Mouse (Mus musculus): ENCODE results near the gene Scn8a. TPM values are rescaled to one million over a fixed set of nuclear protein-coding genes. Genes with fewer than 3 reads are reported as not detected.

The Scn8a gene
- polyA plus RNA-seq, 1 experiment from 2014 or later, result 9.1 TPM

GRCm38 (mm10) chr15:101069641-101070190 lies 200.1 kb downstream of the Scn8a start:
- H3K9ac ChIP-seq (replicated peaks), result 0 out of 2 replicates have a peak overlapping the region, but pooled peaks have one; percentile 0

DNA sequence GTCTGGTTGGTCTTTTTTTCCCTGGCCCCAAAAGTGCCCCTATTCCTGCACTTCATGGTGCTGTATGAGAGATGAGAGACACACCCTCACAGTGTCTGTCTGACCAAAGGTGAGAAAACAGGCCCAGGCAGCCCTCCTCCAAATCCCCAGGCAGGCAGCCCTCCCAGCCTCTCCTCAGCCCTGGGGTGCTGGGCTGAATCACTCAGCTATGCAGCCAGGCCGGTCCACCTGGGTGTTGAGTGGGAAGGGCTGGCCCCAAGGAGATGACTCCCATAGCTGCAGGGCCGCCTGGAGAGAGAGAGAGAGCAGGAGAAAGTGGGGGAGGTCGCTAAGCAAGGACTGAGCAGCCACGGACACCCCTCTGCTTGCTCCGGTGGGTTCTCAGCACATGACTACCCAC lies 201.1 kb downstream of the Scn8a start:
- no peaks in the 10 kb centered on the region for H3K27me3 ChIP-seq
- peak overlapping the region; percentile 68 for H3K27ac ChIP-seq
- peaks cover 76% of the 10 kb centered on the region for H3K4me1 ChIP-seq (replicated peaks)
- no peak overlapping the region; the same call in 1 of the 2 replicates for H3K4me2 ChIP-seq
- no peaks in the 10 kb centered on the region for H3K9me3 ChIP-seq
- no peak for ATAC-seq (ENCODE audit: insufficient number of reproducible peaks, insufficient read depth, low FRiP score, low TSS enrichment, low read depth)
- H3K36me3 ChIP-seq, result peaks cover 5% of the 10 kb centered on the region; the same call in 1 of the 2 replicates
- no peak overlapping the region; the same call in 1 of the 2 replicates for H3K9ac ChIP-seq (replicated peaks)
- no peak overlapping the region for H3K4me3 ChIP-seq (replicated peaks)
- 22% methylated on average over 5 of the region's 5 CpGs for WGBS

More at GRCm38 (mm10) chr15:101069641-101070190, 200.1 kb downstream of the Scn8a start:
- Histone ChIP-seq H3K27me3 (no peaks in the 10 kb centered on the region), H3K36me3 (peaks cover 7% of the 10 kb centered on the region), H3K4me2 (no peak overlapping the region), H3K27ac (peak overlapping the region; percentile 68; the same call in 1 of the 2 replicates), H3K4me1 (replicated peaks) (peaks cover 76% of the 10 kb centered on the region), H3K4me3 (replicated peaks) (no peak overlapping the region), H3K9me3 (no peaks in the 10 kb centered on the region)
- no peak for ATAC-seq (ENCODE audit: insufficient number of reproducible peaks, insufficient read depth, low FRiP score, low TSS enrichment, low read depth)
- 51% methylated on average over 9 of the region's 9 CpGs for WGBS

DNA sequence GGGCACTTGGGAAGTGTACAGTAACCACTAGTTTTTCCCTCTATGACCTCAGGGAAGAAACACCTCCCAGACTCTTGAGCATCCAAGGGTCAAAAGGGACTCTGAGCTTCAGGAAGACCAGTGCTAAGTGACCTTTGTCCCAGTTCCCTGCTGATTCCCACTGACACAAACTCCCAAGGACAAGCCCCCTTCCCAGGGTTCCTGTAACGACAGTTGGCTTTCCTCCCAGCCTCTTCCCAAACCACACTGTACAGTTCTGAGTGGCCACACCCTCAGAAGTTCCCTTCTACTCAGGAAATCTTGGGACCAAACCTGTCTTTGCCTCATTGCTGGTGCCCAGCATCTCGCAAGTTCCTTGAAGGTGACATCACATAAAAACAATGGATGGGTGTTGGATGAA lies 203.1 kb downstream of the Scn8a start:
- peaks cover 5% of the 10 kb centered on the region; the same call in 1 of the 2 replicates for H3K36me3 ChIP-seq
- H3K9me3 ChIP-seq, result no peaks in the 10 kb centered on the region
- no peak for ATAC-seq (ENCODE audit: insufficient number of reproducible peaks, insufficient read depth, low FRiP score, low TSS enrichment, low read depth)
- H3K27me3 ChIP-seq, result no peaks in the 10 kb centered on the region
- H3K4me2 ChIP-seq, result no peak overlapping the region
- H3K9ac ChIP-seq (replicated peaks), result no peak overlapping the region
- WGBS, result 64% methylated on average over 2 of the region's 2 CpGs
- peaks cover 72% of the 10 kb centered on the region for H3K4me1 ChIP-seq (replicated peaks)
- H3K27ac ChIP-seq, result no peak overlapping the region
- no peak overlapping the region for H3K4me3 ChIP-seq (replicated peaks)

DNA sequence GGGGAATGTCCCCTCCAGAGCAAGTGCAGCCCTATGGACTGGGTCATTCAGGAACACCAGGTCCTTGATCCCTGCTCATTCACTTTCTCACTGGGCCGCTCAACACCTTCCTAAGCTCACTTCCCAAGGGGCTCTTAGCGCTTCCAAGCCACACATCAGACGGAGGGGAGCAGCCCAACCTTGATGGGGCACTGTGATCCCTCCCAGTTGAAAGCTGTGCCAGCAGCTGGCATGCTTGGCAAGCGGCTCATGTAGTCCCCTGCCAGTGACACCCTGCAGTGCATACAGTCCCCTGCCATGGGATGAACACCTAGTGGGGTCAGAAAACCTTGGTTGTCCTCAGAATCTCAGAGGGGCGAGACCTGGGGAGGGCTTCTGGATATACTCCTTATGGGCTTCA lies 204.4 kb downstream of the Scn8a start:
- peaks cover 64% of the 10 kb centered on the region for H3K4me1 ChIP-seq (replicated peaks)
- no peak for ATAC-seq (ENCODE audit: insufficient number of reproducible peaks, insufficient read depth, low FRiP score, low TSS enrichment, low read depth)
- 80% methylated on average over 5 of the region's 5 CpGs for WGBS

GRCm38 (mm10) chr15:101075150-101075549 lies 205.5 kb downstream of the Scn8a start:
- Histone ChIP-seq H3K36me3 (peaks cover 5% of the 10 kb centered on the region; the same call in 1 of the 2 replicates), H3K9me3 (no peaks in the 10 kb centered on the region), H3K4me1 (replicated peaks) (peaks cover 58% of the 10 kb centered on the region), H3K9ac (replicated peaks) (no peak overlapping the region), H3K27me3 (no peaks in the 10 kb centered on the region), H3K27ac (no peak overlapping the region), H3K4me3 (replicated peaks) (no peak overlapping the region), H3K4me2 (peak overlapping the region; percentile 85)
- ATAC-seq (ENCODE audit: insufficient number of reproducible peaks, insufficient read depth, low FRiP score, low TSS enrichment, low read depth), result no peak
- WGBS, result 40% methylated on average over 4 of the region's 4 CpGs

More for the DNA sequence above, 204.4 kb downstream of the Scn8a start:
- Histone ChIP-seq H3K9ac (replicated peaks) (0 out of 2 replicates have a peak overlapping the region, but pooled peaks have one; percentile 12), H3K27ac (no peak overlapping the region), H3K9me3 (no peaks in the 10 kb centered on the region), H3K4me3 (replicated peaks) (no peak overlapping the region), H3K36me3 (peaks cover 5% of the 10 kb centered on the region; the same call in 1 of the 2 replicates), H3K4me2 (no peak overlapping the region), H3K27me3 (no peaks in the 10 kb centered on the region)

GRCm38 (mm10) chr15:101075656-101076055 lies 206.0 kb downstream of the Scn8a start:
- peak overlapping the region; percentile 98 for H3K4me3 ChIP-seq (replicated peaks)
- no peak for ATAC-seq (ENCODE audit: insufficient number of reproducible peaks, insufficient read depth, low FRiP score, low TSS enrichment, low read depth)
- H3K9me3 ChIP-seq, result no peaks in the 10 kb centered on the region
- 15% methylated on average over 5 of the region's 5 CpGs for WGBS
- no peaks in the 10 kb centered on the region for H3K27me3 ChIP-seq
- peaks cover 5% of the 10 kb centered on the region; the same call in 1 of the 2 replicates for H3K36me3 ChIP-seq
- H3K27ac ChIP-seq, result peak overlapping the region; percentile 35; the same call in 1 of the 2 replicates
- H3K9ac ChIP-seq (replicated peaks), result peak overlapping the region; percentile 5; the same call in 1 of the 2 replicates
- H3K4me2 ChIP-seq, result peak overlapping the region; percentile 85
- H3K4me1 ChIP-seq (replicated peaks), result peaks cover 56% of the 10 kb centered on the region

GRCm38 (mm10) chr15:101076071-101077000 lies 206.7 kb downstream of the Scn8a start:
- Histone ChIP-seq H3K4me2 (peak overlapping the region; percentile 85), H3K4me3 (replicated peaks) (peak overlapping the region; percentile 98), H3K9ac (replicated peaks) (peak overlapping the region; percentile 96), H3K27ac (peak overlapping the region; percentile 92), H3K36me3 (peaks cover 5% of the 10 kb centered on the region; the same call in 1 of the 2 replicates), H3K27me3 (no peaks in the 10 kb centered on the region), H3K4me1 (replicated peaks) (peaks cover 56% of the 10 kb centered on the region), H3K9me3 (no peaks in the 10 kb centered on the region)
- 2% methylated on average over 26 of the region's 26 CpGs for WGBS
- no peak for ATAC-seq (ENCODE audit: insufficient number of reproducible peaks, insufficient read depth, low FRiP score, low TSS enrichment, low read depth)

GRCm38 (mm10) chr15:101077001-101077812 lies 207.5 kb downstream of the Scn8a start:
- ATAC-seq (ENCODE audit: insufficient number of reproducible peaks, insufficient read depth, low FRiP score, low TSS enrichment, low read depth), result no peak
- under 1% methylated on average over 34 of the region's 34 CpGs for WGBS

GRCm38 (mm10) chr15:101077813-101078730 lies 208.4 kb downstream of the Scn8a start, which contains the start of gene Fignl2:
TSS of gene Fignl2 (minus strand) at chr15:101078567.
- WGBS, result under 1% methylated on average over 78 of the region's 96 CpGs
- no peaks in the 10 kb centered on the region for H3K9me3 ChIP-seq
- peak; percentile 22; the same call in 1 of the 2 replicates for ATAC-seq (ENCODE audit: insufficient number of reproducible peaks, insufficient read depth, low FRiP score, low TSS enrichment, low read depth)
- peaks cover 67% of the 10 kb centered on the region for H3K4me1 ChIP-seq (replicated peaks)
- peak within 1 kb of the TSS; percentile 92 for H3K27ac ChIP-seq
- no peaks in the 10 kb centered on the region for H3K27me3 ChIP-seq
- H3K36me3 ChIP-seq, result peaks cover 5% of the 10 kb centered on the region; the same call in 1 of the 2 replicates
- H3K4me3 ChIP-seq (replicated peaks), result peak within 1 kb of the TSS; percentile 98
- H3K9ac ChIP-seq (replicated peaks), result peak within 1 kb of the TSS; percentile 96
- peak within 1 kb of the TSS; percentile 85 for H3K4me2 ChIP-seq

More at GRCm38 (mm10) chr15:101077001-101077812, 207.5 kb downstream of the Scn8a start:
- peaks cover 60% of the 10 kb centered on the region for H3K4me1 ChIP-seq (replicated peaks)
- no peaks in the 10 kb centered on the region for H3K9me3 ChIP-seq
- no peaks in the 10 kb centered on the region for H3K27me3 ChIP-seq
- H3K27ac ChIP-seq, result peak overlapping the region; percentile 92
- H3K9ac ChIP-seq (replicated peaks), result peak overlapping the region; percentile 96
- H3K36me3 ChIP-seq, result peaks cover 5% of the 10 kb centered on the region; the same call in 1 of the 2 replicates
- peak overlapping the region; percentile 98 for H3K4me3 ChIP-seq (replicated peaks)
- H3K4me2 ChIP-seq, result peak overlapping the region; percentile 85

Measured in limb, embryonic 12.5 days (tissue).